Mouse (Mus musculus) embryo, embryonic 11 days (tissue): ENCODE results near the gene Hirip3.

Experiments
- DNase-seq: peaks from one replicate; pipeline ENCODE4 v3.0.0-alpha.2; 2015

Hirip3 gene

GRCm38 (mm10) chr7:126861429-126862130 is at the start of gene Hirip3:
Gene Hirip3, plus strand, starts transcription at chr7:126861972.
- peak; percentile 99 for DNase-seq

GRCm38 (mm10) chr7:126815726-126816222 is 46.0 kb upstream of the Hirip3 start:
- DNase-seq = no peak

- no peak for DNase-seq
Measured at GRCm38 (mm10) chr7:126816494-126816893, 45.3 kb upstream of the Hirip3 start.

GRCm38 (mm10) chr7:126817595-126817994 is 44.2 kb upstream of the Hirip3 start:
- no peak for DNase-seq

GRCm38 (mm10) chr7:126818818-126819217 is 43.0 kb upstream of the Hirip3 start:
- no peak for DNase-seq

- DNase-seq = peak; percentile 87
Measured at GRCm38 (mm10) chr7:126821835-126822511, 39.8 kb upstream of the Hirip3 start.

GRCm38 (mm10) chr7:126822741-126823140 is 39.0 kb upstream of the Hirip3 start:
- DNase-seq = no peak

- DNase-seq = peak; percentile 53
Measured at GRCm38 (mm10) chr7:126823202-126823711, 38.5 kb upstream of the Hirip3 start.

GRCm38 (mm10) chr7:126823940-126824339 is 37.8 kb upstream of the Hirip3 start:
- DNase-seq = no peak

GRCm38 (mm10) chr7:126825403-126825802 is 36.4 kb upstream of the Hirip3 start:
- peak; percentile 54 for DNase-seq

GRCm38 (mm10) chr7:126825952-126826351 is 35.8 kb upstream of the Hirip3 start:
- DNase-seq = no peak

GRCm38 (mm10) chr7:126831539-126831938 is 30.2 kb upstream of the Hirip3 start, which contains the start of gene 4930451I11Rik:
Gene 4930451I11Rik, minus strand, starts transcription at chr7:126831639.
- no peak for DNase-seq

GRCm38 (mm10) chr7:126832036-126832598 is 29.7 kb upstream of the Hirip3 start:
- peak; percentile 87 for DNase-seq

- DNase-seq = no peak
Measured at GRCm38 (mm10) chr7:126833294-126833693, 28.5 kb upstream of the Hirip3 start.

- no peak for DNase-seq
Measured at GRCm38 (mm10) chr7:126843276-126843675, 18.5 kb upstream of the Hirip3 start.

GRCm38 (mm10) chr7:126845516-126845915 is 16.3 kb upstream of the Hirip3 start:
- DNase-seq = no peak

GRCm38 (mm10) chr7:126847116-126847420 is 14.7 kb upstream of the Hirip3 start, which contains the start of gene Doc2a:
Gene Doc2a, plus strand, starts transcription at chr7:126847416.
- DNase-seq = no peak

- DNase-seq = peak; percentile 81
Measured at GRCm38 (mm10) chr7:126847421-126848398, 14.1 kb upstream of the Hirip3 start.

GRCm38 (mm10) chr7:126848794-126849193 is 13.0 kb upstream of the Hirip3 start:
- DNase-seq = no peak

- DNase-seq = no peak
Measured at GRCm38 (mm10) chr7:126850161-126850560, 11.6 kb upstream of the Hirip3 start.

GRCm38 (mm10) chr7:126851192-126851591 is 10.6 kb upstream of the Hirip3 start:
- DNase-seq = no peak

- no peak for DNase-seq
Measured at GRCm38 (mm10) chr7:126853454-126853853, 8.3 kb upstream of the Hirip3 start.
